Mouse (Mus musculus) spleen, postnatal 36 days (tissue): Measurements from ENCODE around the gene Chtop.

Experiments
- DNase-seq, 2 experiments: peaks; one replicate each; pipeline ENCODE4 v3.0.0; 2022; ENCODE audit warnings: low spot score in 2 of 2, mixed read lengths in 1 of 2

Gene Chtop

DNA sequence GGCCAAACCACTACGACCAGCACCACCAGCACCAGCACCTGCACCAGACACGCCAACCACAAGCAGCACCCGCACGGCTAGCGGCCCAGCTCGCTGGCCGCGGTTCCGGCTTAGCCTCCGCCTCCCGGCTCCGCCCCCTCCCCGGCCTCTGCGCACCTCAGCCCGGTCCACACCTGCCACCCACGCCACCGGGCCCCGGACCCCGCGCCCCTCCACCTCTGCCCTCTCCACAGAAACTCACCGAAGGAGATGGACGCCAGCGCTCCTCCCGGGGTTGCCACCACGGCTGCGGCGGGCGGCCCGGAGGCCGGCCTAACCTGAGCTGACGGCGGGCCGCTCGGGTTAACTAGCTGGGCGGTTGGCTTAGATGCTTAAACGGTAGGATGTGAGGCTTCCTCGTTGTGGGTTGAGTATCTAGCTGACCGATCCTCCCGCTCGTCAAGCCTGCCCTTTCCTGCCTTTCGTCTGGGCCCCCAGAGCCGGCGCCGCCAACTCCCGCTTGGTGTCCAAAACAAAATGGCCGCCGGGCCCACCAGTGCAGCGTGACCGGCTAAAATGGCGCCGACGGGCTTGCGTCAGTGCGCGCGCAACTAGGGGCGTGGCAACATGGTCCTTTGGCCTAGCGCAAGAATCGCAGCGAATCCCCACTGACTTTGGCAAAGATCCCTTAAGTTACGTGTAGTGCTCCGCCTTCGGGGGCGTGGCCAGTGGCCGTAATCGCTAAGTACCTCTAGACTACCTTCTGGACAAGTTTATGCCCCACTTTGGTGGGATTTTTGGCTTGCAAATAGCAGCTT, at the start of gene Chtop:
TSS of gene Chtop (minus strand) at position 549 of the 797 bp plus-strand sequence.
- peak; percentile 99 to 100 for DNase-seq

DNA sequence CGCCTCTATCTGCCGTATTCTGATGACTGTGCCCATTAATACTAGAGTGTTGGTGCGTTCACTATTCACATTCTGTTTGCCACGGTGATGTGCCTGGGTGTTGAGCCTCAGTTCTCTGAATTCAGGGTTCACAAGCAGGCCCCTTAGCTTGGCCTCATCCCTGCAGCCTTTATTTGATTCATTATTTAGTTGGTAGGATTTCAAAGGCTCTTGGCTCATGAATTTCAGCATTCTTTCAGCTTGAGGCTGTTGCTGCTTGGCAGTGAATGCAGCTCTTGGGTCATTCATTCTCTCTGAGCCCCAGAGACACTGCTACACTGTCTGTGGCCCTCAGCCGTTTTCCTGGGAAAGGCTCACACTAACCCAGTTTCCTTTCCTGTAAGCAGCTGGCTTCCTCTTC, 46.7 kb upstream of the Chtop start:
- no peak for DNase-seq

DNA sequence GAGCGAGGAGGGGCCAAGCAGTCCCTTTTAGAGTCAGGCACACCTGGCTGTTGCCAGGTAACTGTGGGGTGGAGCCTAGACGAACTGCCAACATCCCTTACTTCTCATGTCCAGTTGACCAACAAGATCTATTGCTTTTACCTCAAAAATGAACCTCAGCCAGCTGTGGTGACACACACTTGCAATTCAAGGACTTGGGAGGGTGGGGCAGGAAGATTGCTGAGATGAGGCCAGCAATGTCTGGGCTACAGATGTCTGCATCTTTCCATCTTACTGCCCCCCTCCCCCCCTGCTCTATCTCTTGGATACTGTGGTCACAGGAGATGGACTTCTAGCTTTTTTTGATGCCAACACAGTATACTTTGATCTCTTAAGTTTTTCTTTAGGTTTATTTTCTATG, 42.9 kb upstream of the Chtop start:
- no peak for DNase-seq

DNA sequence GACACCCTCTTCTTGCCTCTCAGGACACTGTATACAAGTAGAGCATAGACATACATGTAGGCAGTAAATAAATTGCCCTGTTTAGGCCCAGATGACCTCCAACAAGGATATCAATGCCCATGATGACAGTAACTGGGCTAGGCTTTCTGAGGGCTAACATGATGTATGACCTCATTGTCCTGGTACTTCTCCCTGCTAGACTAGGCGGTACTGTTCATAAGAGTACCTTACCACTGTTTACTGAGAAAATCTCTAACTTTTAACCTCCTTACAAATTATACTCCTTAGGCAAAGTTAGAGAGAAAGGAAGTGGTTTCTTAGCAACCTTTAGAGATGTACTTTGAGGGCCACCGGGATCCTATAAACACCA, 41.1 kb upstream of the Chtop start:
- DNase-seq: no peak

DNA sequence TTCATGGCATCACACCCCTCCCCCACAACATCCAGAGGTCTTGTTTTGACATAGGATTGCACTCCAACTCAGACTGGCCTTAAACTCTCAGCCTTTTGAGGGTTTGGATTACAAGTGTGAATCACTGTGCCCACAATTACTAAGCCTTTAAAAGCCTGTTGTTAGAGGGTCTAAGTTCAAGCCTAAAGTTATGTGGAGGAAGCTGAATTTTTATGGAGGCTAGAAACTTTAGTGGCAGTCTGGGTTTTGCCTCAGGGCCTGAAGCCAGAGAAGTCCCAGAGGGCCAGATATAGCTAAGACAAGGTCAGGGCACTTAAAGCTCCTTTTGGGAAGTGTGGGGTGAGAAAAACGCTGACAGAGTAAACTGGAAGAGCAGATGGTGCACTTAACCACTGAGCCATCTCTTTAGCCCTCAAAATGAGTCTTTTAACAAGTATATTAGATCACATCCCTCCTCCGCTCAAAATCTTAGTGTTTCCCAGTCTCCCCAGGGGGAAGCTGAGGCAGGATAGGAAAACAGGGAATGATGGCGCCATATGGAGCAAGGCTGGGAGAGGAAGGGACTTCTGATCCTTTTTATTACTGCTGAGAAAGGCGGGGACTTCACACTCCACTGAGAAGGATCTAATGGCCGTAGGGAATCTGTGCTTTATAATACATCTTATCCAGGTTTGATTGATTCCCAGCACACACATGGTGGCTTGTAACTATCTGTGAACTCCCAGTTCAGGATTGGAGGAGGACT, 40.5 kb upstream of the Chtop start:
- no peak for DNase-seq

DNA sequence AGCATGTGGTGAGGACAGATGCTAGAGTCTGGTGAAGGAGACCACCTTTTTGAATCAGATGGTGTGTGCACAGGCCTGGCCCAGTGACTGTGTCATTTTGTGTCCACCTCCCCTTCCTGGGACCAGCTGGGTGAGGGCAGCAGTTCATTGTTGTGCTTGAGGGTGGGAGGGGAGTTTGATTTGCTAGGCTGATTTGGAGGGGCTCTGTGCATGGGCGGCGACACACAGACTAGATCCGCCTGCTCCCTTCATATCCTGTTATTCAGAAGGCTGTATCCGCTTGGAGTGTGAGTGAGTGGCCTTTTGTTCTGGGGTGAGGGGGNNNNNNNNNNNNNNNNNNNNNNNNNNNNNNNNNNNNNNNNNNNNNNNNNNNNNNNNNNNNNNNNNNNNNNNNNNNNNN, 31.6 kb upstream of the Chtop start:
- no peak for DNase-seq

DNA sequence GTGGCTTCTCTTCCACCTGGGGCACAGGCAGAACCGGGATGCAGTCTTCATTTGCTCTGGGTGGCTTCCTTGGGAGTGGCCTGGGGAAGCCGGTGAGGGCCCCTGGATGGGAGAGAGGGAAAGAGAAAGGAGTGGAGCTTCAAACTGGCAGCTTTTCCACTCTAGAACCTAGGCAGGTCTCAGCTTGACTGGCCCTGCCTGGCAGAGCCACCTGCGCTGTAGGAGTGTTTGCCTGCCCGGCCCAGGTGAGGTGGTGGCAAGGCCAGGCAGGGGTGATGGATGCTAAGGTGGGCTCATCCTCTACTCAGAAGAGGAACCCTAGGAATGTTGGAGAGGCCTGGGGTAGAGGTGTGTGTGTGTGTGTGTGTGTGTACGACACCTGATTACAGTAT, 28.6 kb upstream of the Chtop start:
- no peak for DNase-seq

DNA sequence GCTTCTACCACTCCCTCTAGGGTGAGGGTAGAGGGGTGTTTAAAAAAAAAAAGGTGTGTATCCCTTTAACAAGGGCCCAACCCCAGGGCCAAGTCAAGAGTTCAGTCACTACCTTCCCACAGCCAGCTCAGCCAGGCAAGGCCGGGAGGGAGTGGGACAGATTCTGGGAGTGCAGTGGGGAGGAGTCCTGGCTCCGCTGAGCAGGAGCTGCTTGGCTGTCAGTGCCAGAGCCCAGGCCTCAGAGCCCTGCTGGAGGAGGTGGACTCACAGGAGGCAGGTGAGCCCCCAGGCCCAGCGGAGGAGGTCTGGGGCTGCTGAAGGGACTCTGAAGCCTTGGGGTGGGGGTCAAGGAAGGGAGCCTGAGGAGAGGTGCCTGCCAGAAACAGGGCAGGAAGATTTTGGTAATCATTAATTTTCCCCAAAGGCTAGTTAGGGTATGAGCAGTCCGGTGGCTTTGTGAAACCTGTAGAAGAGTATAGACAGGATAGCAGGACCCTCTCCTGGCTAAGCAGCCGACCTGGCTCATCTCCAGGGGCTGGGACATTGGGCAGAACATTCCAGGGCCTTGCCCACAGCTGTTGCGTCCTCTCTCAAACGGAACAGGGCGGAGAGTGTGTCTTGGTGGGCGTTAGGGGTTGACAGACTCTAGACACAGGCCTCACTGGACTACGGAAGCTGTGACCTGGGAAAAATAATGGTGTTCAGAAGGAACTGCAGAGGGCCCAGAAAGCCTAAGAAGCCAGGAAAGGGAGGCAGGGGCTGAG, 28.0 kb upstream of the Chtop start, which contains the start of gene S100a16:
TSS of gene S100a16 (plus strand) at position 114 of the 764 bp plus-strand sequence.
- DNase-seq: no peak

DNA sequence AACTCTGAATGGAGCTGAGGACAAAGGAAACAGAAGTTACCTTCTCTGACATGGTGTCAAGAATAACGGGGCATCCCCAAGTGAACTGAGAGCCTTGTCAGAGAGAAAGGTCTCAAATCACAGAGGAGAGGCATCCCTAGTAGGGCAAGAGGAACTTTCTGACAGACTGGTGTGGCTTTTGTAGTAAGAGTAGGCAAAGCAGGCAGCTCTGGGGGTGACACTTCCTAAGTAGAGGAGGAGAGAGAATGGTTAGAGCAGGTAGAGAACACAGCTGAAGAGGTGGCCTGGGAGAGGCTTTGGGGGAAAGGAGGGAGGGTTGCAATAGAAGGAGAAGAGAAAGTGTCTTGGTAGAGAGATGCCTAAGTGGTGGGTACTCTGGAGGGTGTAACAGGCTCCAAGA, 26.1 kb upstream of the Chtop start:
- no peak for DNase-seq

DNA sequence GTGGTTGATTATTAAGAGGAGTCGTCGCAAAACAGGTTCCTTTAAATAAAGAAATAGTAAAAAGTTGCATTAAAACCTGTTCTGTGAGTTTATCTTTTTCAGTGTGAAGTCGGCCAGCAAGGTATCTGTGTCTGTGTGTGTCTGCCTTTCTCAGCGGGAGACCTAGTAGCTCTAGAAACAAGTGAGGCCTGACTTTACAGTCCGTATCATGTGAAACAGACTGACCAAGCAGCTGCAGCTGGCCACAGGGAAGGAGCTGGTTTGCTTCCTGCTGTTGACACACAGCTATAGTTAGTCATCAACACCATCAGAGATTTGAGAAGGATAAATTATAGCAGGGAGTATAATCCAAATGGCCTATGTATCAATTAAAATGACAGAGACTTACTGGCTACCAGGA, 22.4 kb upstream of the Chtop start:
- no peak for DNase-seq

DNA sequence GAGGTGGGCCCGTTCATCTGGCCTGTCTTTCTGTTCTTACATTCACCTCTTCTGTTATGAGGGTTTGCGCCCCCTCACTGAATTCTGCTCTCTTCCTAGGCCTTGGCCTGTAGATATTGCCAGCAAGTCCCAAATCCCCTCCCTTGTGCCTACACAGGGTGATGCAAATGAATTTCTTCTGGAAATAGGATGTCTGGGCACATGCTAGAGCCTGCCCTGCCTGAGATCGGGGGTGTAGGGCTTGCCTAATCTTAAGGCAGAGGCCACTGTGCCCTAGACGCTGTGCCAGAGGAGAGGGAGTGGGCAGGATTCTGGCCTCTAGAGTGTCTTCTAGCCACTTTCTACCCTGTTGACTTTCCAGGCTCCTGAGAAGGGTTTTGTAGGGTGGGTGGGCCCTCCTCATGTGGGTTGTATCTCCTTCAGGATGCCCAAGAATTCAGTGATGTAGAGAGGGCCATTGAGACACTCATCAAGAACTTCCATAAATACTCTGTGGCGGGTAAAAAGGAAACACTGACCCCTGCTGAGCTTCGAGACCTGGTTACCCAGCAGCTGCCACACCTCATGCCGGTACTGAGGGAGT, 18.1 kb upstream of the Chtop start:
- DNase-seq: no peak

DNA sequence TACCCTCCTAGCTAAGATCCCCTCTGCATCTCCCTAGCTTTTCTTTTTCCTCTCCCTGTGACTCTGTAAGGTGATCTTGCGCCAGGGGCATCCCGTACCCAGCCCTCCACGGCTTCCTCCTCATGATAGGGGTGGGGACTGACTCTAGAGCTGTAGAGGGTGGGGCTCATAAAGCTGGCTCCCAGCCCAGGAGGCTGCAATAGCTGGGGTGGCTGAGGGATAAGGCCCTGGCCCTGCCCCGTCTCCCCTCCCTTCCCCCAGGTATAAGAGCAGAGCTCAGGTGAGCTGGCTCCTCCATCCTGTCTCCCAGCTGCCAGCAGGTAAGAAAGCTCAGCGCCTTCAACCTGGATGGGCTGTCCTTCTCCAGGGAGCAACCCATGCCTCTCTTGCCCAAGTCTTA, 17.3 kb upstream of the Chtop start, which contains the start of gene S100a14:
TSS of gene S100a14 (plus strand) at position 277 of the 400 bp plus-strand sequence.
- peak in 1 of 2 experiments; percentile 32 for DNase-seq

DNA sequence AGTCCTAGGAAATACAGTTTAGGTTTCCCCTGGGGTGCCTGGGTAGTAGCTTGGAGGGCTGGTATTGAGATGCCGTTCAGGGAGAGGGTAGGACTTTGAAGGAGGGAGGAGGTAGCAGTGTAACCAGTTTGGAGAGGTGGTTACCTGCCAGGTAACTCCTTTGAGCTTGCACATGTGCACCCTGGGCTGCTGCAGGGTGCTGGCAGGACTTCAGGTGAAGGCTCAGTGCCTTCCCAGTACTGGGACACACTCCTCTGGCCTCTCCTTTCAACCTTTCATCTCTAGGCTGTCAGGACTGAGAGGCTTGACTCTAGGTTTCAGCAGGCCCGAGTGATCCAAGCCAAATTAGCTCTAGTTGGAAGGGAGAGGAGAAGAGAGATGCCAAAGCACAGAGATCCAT, 16.8 kb upstream of the Chtop start:
- DNase-seq: no peak

DNA sequence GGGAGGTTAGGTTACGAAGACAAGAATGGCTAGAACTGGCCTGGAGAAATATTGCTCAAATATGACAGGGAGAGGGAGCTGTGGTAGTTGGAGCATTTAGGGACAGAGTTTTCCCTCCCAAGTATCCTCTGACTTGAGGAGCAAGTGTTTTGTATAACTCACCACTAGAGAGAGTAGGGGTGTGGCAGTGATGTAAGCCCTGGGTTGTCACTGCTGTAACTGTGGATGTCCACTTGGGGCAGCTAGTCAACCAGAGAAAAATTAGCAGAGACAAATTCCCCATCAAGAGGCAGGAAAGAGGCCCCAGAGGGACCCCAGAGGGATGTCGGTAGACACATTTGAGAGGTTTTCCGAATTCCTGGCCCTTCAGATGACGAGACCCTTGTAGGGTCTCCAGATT, 16.1 kb upstream of the Chtop start:
- DNase-seq: peak in 1 of 2 experiments; percentile 33

DNA sequence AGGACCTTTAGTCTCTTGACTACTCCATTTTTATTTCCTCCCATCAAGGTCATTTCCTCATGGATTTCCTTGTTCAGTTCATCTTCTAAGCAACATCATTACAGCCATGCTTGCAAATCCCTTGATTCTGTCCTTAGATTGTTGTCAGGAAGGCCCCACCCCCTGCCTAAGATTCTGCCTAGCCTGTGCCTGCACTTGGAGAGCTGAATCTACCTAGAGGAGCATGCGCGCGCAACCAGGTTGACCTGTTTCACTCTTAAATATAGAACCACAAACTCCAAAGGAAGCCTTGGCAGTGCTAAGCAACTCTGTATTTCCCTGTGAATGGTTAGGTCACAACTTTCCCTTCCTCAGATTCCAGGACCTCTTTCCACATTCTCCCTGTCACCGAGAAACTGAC, 8.4 kb upstream of the Chtop start:
- DNase-seq: no peak

DNA sequence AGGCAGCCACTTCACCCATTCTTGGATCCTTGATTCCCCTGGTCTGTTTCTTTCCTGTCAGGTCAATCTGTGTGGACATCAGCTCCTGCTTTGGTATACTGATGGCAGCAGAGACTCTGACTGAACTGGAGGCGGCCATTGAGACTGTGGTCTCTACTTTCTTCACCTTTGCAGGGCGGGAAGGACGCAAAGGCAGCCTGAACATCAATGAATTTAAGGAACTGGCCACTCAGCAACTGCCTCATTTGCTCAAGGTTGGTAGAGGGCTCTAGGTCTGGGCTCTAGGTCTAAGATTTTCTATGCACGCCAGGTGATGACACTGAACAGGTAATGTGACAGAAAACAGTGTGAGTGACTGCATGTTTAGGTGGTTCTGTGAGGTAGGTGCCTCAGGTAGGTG, 6.5 kb upstream of the Chtop start:
- DNase-seq: no peak

DNA sequence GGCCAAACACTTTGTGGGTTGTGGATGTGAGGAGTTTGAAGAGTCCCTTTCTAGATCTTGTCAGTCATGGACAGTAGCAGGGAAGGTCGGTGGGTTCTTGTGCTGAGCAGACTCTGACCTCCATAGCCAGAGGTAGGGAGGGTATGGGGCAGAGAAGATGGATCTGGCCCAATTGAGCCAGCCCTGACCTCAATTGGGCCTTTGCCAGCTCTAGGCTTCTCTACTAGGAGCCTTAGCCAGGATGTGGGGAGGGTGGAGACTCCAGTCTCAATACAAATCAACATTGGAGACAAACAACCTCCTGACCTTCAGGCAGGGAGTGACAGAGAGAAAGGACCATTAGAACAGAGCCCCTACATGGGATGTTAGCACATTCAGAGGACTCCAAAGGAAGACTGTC, 5.9 kb upstream of the Chtop start:
- DNase-seq: no peak

DNA sequence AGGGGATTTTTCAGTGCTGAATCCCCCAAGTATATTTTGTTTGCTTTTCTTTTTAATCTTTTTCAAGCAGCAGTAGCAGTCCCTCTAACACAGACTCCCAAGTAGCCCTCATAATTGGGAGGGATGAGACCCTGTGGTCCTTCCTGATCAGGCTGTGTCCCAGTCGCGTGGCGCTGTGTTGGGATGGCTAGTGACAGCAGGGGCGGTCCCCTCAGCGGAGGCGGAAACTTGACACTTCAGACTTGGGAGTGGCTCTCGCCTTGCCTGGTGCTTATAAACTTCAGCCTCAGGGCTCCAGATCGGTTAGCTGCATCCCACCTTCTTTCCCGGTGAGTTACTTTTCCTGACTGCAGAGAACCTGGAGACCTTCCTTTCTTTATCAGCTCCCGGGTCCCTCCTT, 5.4 kb upstream of the Chtop start:
- peak; percentile 69 to 70 for DNase-seq

DNA sequence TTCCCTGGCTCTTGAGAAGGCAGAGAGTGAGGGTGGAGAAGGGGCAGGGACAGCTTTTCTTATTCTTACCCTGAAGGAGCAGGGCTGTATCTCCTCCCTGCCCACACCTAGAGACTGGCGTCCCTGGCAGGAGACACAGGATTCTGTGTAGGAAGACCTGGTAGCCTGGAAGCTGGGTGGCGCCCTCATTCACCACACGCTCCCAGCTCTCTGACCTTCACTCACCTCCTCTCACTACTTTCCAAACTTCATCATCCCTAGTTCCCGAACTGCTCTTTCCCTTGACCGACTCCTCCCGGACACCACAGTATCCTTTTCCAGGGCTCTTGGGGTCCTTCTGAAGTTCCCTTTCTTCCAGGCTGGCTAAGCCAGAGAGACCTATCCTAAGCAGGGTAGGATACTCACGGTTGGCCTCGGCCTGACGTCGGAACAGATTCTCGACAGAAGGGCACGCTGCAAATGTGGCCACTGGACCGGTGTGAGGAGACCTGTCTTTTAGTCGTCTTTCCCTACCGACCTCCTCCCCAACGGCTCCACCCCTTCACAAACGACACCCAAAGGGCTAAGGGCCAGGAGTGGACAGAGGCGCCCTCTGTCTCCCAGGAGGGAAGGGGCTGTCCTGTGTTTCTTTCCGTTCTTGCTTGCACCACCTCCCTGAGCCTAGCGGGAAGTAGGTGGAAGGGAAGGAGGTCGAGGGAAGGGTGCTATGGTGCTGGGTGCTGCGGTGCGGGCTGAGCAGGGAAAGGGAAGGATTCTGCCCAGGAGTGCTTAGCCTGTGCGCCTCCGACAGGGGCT, 4.7 kb upstream of the Chtop start, which contains the start of the genes S100a1 and S100a13:
TSS of gene S100a1 (minus strand) at position 597 of the 795 bp plus-strand sequence.
TSS of gene S100a13 (plus strand) at position 640 of the 795 bp plus-strand sequence.
- DNase-seq: peak; percentile 32 to 47

DNA sequence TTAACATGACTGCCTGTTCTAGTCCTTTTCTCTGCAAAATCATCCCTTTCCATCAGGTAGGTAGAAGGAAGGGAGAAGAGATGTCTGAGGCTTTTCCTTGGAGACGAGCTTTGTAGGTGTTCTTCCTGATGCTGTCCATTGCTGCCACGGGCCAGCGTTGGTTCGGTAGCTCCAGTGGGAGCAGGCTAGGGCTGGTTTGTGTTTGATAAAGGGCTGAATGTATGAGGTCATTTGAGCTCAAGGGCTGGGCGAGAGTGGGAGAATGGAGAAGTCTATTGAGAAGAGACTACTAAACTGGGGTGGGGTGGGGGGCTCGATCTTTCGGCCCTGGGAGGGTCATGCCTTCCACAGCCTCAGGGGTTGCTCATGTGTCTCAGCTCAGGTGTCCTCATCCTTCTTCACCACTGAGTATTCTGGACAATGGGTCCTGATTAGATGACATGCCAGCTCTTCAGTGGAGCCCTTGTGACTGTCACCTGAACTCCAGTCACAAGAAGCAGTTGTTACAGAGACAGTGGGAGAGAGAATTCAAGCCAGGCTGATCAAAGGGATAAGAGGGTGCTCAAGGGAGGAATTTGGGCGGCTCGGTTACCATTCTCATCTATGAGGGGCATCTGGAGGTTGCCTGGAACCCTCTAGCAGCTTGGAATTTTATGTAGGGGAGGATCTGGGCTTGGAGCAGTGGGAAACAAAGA, 3.8 kb upstream of the Chtop start:
- no peak for DNase-seq
